Mouse (Mus musculus): ENCODE measurements around the gene Ttll11. TPM values are rescaled to one million over a fixed set of nuclear protein-coding genes. Genes with fewer than 3 reads are reported as not detected.
A peak's percentile ranks its signal among the peaks of the same experiment; 100 is the strongest.

Ttll11 gene
- polyA plus RNA-seq (2016; fragmentation: Nextera tagmentation; extraction: Ambion mirVana), result 2.9 and 3.8 TPM in 2 replicates

GRCm38 (mm10) chr2:35979644-35980021 is at the start of gene Ttll11:
TSS of gene Ttll11 (minus strand) at chr2:35979913.
- peak; percentile 94 for ATAC-seq (ENCODE audit: low FRiP score)
- peak within 1 kb of the TSS; percentile 76 for H3K27ac ChIP-seq
- peak within 1 kb of the TSS; percentile 91 for H3K9ac ChIP-seq
- peaks cover 7% of the 10 kb centered on the region; the same call in 1 of the 2 replicates for H3K27me3 ChIP-seq
- no peaks in the 10 kb centered on the region for H3K36me3 ChIP-seq (replicated peaks)
- H3K4me1 ChIP-seq, result peaks cover 23% of the 10 kb centered on the region
- no peaks in the 10 kb centered on the region for H3K9me3 ChIP-seq
- peak within 1 kb of the TSS; percentile 97 for H3K4me2 ChIP-seq
- H3K4me3 ChIP-seq (replicated peaks), result peak within 1 kb of the TSS; percentile 88
- WGBS, result under 1% methylated on average over 40 of the region's 42 CpGs

DNA sequence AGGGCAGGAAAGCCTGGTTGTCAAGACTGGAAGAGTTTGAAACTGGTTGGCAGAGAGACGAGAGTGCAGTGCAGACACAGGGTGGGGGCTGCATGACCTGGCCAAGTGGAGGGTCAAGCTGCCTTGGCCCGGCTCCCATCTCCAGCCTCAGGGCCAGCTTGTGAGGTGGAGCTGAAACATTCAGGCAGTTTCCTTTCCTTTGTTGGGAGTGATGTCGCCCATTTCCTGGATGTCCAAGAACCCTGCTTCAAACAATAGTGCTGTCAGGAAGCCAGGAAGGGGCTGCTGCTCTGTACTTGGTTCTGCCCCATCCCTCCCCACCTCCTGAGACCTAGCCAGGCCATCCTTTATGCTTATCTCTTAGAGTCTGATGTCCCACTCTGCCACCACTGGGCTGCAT is 43.6 kb upstream of the Ttll11 start:
- Histone ChIP-seq H3K27me3 (peaks cover 15% of the 10 kb centered on the region), H3K27ac (no peak overlapping the region), H3K9ac (no peak overlapping the region), H3K9me3 (no peaks in the 10 kb centered on the region), H3K36me3 (replicated peaks) (no peaks in the 10 kb centered on the region), H3K4me1 (peaks cover 10% of the 10 kb centered on the region), H3K4me2 (no peak overlapping the region), H3K4me3 (replicated peaks) (no peak overlapping the region)
- no peak for ATAC-seq (ENCODE audit: low FRiP score)
- 71% methylated on average over 3 of the region's 3 CpGs for WGBS

DNA sequence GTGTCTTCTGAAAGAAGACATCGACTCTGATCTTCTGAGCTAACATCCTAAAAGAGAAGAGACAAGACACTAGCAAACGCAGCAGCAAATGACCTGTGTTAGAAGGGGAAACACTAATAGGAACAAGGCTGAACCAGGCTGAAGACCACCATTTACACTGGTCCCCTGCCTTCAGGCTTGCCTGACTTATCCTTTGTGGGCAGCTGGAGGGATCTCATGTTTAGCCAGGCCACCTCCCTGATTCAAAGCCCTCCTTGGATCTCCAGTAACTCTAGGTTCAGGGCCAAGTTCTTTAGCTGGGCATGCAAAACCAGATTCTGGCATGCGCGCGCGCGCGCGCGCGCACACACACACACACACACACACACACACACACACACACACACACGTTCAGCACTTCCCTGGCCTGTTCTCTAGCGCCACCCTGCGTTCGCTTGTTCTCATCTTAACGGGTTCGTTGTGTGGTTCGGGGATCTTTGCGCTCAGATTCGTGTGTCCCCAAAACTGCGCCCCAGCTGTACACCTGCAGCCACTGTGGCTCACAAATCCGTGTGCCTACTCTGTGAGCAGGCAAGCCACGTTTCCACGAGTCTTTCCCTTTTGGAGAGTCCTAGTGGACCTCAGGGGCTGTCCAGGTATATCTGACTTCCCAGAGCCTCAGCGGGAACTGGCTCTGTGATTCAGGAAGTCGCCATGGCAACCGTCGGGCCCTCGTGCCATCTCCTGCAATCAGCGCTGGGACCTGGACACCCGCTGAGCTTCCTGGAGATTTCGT is 41.9 kb upstream of the Ttll11 start:
- Histone ChIP-seq H3K4me2 (peak overlapping the region; percentile 56), H3K4me1 (peaks cover 10% of the 10 kb centered on the region), H3K27me3 (peaks cover 15% of the 10 kb centered on the region), H3K27ac (no peak overlapping the region), H3K9ac (peak overlapping the region; percentile 40), H3K36me3 (replicated peaks) (no peaks in the 10 kb centered on the region), H3K4me3 (replicated peaks) (peak overlapping the region; percentile 29), H3K9me3 (no peaks in the 10 kb centered on the region)
- 10% methylated on average over 32 of the region's 32 CpGs for WGBS
- peak; percentile 72 for ATAC-seq (ENCODE audit: low FRiP score)

GRCm38 (mm10) chr2:36013010-36013409 is 33.3 kb upstream of the Ttll11 start:
- no peak overlapping the region for H3K4me3 ChIP-seq (replicated peaks)
- ATAC-seq (ENCODE audit: low FRiP score), result no peak
- no peaks in the 10 kb centered on the region for H3K36me3 ChIP-seq (replicated peaks)
- no peaks in the 10 kb centered on the region for H3K9me3 ChIP-seq
- peaks cover 12% of the 10 kb centered on the region; the same call in 1 of the 2 replicates for H3K4me1 ChIP-seq
- H3K27ac ChIP-seq, result no peak overlapping the region
- H3K27me3 ChIP-seq, result peaks cover 32% of the 10 kb centered on the region
- no peak overlapping the region for H3K9ac ChIP-seq
- no peak overlapping the region for H3K4me2 ChIP-seq
- WGBS, result 71% methylated on average over 12 of the region's 12 CpGs

DNA sequence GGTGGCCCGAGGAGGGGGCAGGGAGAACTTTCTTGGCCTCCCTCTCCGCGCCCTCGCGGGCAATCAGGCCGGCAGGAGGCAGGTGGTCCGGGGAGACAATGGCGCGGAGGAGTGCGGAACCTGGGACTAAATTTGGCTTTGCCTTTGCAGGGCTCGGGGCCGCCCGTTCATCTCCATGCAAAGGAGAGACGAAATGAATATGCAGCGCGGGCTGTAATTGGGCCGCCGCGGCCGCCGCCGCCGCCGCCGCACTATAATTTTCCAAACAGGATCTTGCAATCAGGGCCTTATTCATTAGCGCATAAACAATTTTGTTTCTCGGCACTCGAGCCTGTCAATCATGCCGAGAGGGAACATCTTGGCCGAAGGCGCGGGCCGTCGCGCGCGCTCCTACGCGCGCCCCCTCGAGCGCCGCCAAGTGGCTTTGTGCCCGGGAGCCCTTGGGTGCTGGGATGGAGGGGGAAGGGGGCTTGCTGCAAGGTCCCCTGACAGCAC is 31.7 kb upstream of the Ttll11 start:
- Histone ChIP-seq H3K4me2 (peak overlapping the region; percentile 81), H3K4me1 (peaks cover 12% of the 10 kb centered on the region; the same call in 1 of the 2 replicates), H3K4me3 (replicated peaks) (peak overlapping the region; percentile 41), H3K36me3 (replicated peaks) (no peaks in the 10 kb centered on the region), H3K9me3 (no peaks in the 10 kb centered on the region), H3K9ac (peak overlapping the region; percentile 58), H3K27ac (peak overlapping the region; percentile 67), H3K27me3 (peaks cover 32% of the 10 kb centered on the region)
- peak; percentile 39 for ATAC-seq (ENCODE audit: low FRiP score)
- under 1% methylated on average over 44 of the region's 44 CpGs for WGBS

- 0 out of 2 replicates have a peak overlapping the region, but pooled peaks have one; percentile 41 for H3K4me3 ChIP-seq (replicated peaks)
- H3K9ac ChIP-seq, result no peak overlapping the region; the same call in 1 of the 2 replicates
- peaks cover 12% of the 10 kb centered on the region; the same call in 1 of the 2 replicates for H3K4me1 ChIP-seq
- peak overlapping the region; percentile 67 for H3K27ac ChIP-seq
- peaks cover 32% of the 10 kb centered on the region for H3K27me3 ChIP-seq
- H3K9me3 ChIP-seq, result no peaks in the 10 kb centered on the region
- H3K36me3 ChIP-seq (replicated peaks), result no peaks in the 10 kb centered on the region
- WGBS, result 39% methylated on average over 8 of the region's 8 CpGs
- no peak for ATAC-seq (ENCODE audit: low FRiP score)
- H3K4me2 ChIP-seq, result peak overlapping the region; percentile 81
These were observed 30.9 kb upstream of the Ttll11 start for GRCm38 (mm10) chr2:36010579-36010978.

GRCm38 (mm10) chr2:36009386-36009785 is 29.7 kb upstream of the Ttll11 start:
- H3K27ac ChIP-seq, result no peak overlapping the region
- H3K4me3 ChIP-seq (replicated peaks), result no peak overlapping the region
- no peak overlapping the region for H3K9ac ChIP-seq
- H3K27me3 ChIP-seq, result peaks cover 32% of the 10 kb centered on the region
- no peak overlapping the region for H3K4me2 ChIP-seq
- peak; percentile 58 for ATAC-seq (ENCODE audit: low FRiP score)
- no peaks in the 10 kb centered on the region for H3K36me3 ChIP-seq (replicated peaks)
- peaks cover 12% of the 10 kb centered on the region; the same call in 1 of the 2 replicates for H3K4me1 ChIP-seq
- 25% methylated on average over 4 of the region's 4 CpGs for WGBS
- H3K9me3 ChIP-seq, result no peaks in the 10 kb centered on the region

- H3K36me3 ChIP-seq (replicated peaks), result no peaks in the 10 kb centered on the region
- H3K27me3 ChIP-seq, result peaks cover 31% of the 10 kb centered on the region
- no peak overlapping the region for H3K9ac ChIP-seq
- no peak overlapping the region for H3K27ac ChIP-seq
- no peak overlapping the region for H3K4me3 ChIP-seq (replicated peaks)
- H3K9me3 ChIP-seq, result no peaks in the 10 kb centered on the region
- WGBS, result 41% methylated on average over 1 of the region's 1 CpGs
- peaks cover 12% of the 10 kb centered on the region for H3K4me1 ChIP-seq
- no peak overlapping the region for H3K4me2 ChIP-seq
- no peak for ATAC-seq (ENCODE audit: low FRiP score)
These were observed 28.4 kb upstream of the Ttll11 start for GRCm38 (mm10) chr2:36008071-36008470.

- no peak overlapping the region for H3K9ac ChIP-seq
- peaks cover 7% of the 10 kb centered on the region for H3K4me1 ChIP-seq
- H3K4me2 ChIP-seq, result no peak overlapping the region
- no peaks in the 10 kb centered on the region for H3K27me3 ChIP-seq
- H3K36me3 ChIP-seq (replicated peaks), result no peaks in the 10 kb centered on the region
- ATAC-seq (ENCODE audit: low FRiP score), result 0 out of 2 replicates have a peak, but pooled peaks have one; percentile 37
- 21% methylated on average over 6 of the region's 6 CpGs for WGBS
- no peaks in the 10 kb centered on the region for H3K9me3 ChIP-seq
- H3K27ac ChIP-seq, result no peak overlapping the region
- H3K4me3 ChIP-seq (replicated peaks), result no peak overlapping the region
These were observed 22.5 kb upstream of the Ttll11 start for GRCm38 (mm10) chr2:36002188-36002587.

- H3K27me3 ChIP-seq, result no peaks in the 10 kb centered on the region
- WGBS, result 50% methylated on average over 1 of the region's 1 CpGs
- no peak overlapping the region for H3K27ac ChIP-seq
- peaks cover 7% of the 10 kb centered on the region for H3K4me1 ChIP-seq
- no peaks in the 10 kb centered on the region for H3K9me3 ChIP-seq
- H3K4me2 ChIP-seq, result no peak overlapping the region
- H3K9ac ChIP-seq, result no peak overlapping the region
- no peak overlapping the region for H3K4me3 ChIP-seq (replicated peaks)
- no peaks in the 10 kb centered on the region for H3K36me3 ChIP-seq (replicated peaks)
- ATAC-seq (ENCODE audit: low FRiP score), result no peak
These were observed 20.7 kb upstream of the Ttll11 start for GRCm38 (mm10) chr2:36000390-36000789.

GRCm38 (mm10) chr2:35999212-35999611 is 19.5 kb upstream of the Ttll11 start:
- Histone ChIP-seq H3K27me3 (peaks cover 2% of the 10 kb centered on the region; the same call in 1 of the 2 replicates), H3K4me1 (peaks cover 7% of the 10 kb centered on the region), H3K36me3 (replicated peaks) (no peaks in the 10 kb centered on the region), H3K4me2 (no peak overlapping the region), H3K27ac (no peak overlapping the region), H3K4me3 (replicated peaks) (no peak overlapping the region), H3K9me3 (no peaks in the 10 kb centered on the region), H3K9ac (no peak overlapping the region)
- no peak for ATAC-seq (ENCODE audit: low FRiP score)

DNA sequence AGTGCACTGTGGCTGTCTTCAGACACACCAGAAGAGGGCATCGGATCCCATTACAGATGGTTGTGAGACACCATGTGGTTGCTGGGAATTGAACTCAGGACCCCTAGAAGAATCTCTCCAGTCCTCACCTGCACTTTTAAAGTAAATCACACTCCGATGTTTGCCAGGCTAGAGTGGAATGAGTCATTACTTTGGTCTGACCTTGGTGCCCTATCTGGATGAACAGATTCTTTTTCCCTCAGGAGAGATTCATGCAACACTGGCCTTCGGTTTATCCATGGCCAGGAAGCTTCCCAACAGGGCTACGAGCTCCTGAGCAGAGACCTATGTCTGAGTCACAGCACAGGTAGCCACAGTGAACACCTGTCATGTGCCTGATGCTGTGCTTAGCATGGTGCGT is 18.7 kb upstream of the Ttll11 start:
- no peak for ATAC-seq (ENCODE audit: low FRiP score)
- Histone ChIP-seq H3K9me3 (no peaks in the 10 kb centered on the region), H3K36me3 (replicated peaks) (no peaks in the 10 kb centered on the region), H3K27me3 (peaks cover 2% of the 10 kb centered on the region; the same call in 1 of the 2 replicates), H3K4me1 (peaks cover 7% of the 10 kb centered on the region; the same call in 1 of the 2 replicates), H3K27ac (no peak overlapping the region), H3K4me2 (no peak overlapping the region), H3K4me3 (replicated peaks) (no peak overlapping the region), H3K9ac (no peak overlapping the region)
- WGBS, result 85% methylated on average over 5 of the region's 5 CpGs
